Mouse (Mus musculus) limb, embryonic 14.5 days (tissue): Measurements from ENCODE around the gene E2f2. TPM values are rescaled to one million over a fixed set of nuclear protein-coding genes. Genes with fewer than 3 reads are reported as not detected.

Experiments used
- ATAC-seq: fragments of 200-750 bp; cut with Nextera tagmentation; 2 replicates; pipeline ENCODE4 v1.8.0; 2017; ENCODE audit warnings: low read depth, moderate number of reproducible peaks, moderate TSS enrichment; ENCODE audit not compliant: low FRiP score
- DNase-seq: peaks from one replicate; pipeline ENCODE4 v3.0.0-alpha.2; 2015; ENCODE audit warnings: low spot score
- H3K27ac ChIP-seq: fragments of 300-500 bp; sonication (generic); replicated peaks from 2 replicates; pipeline ENCODE4 v1.5.1; 2014; ENCODE audit warnings: low read depth, mild to moderate bottlenecking, low read length, moderate library complexity, mixed read lengths
- H3K27me3 ChIP-seq: fragments of 300-500 bp; sonication (generic); 2 replicates; pipeline ENCODE4 v1.6.1; 2014; ENCODE audit warnings: low read length, mixed read lengths; ENCODE audit not compliant: control insufficient read depth, insufficient read depth
- H3K36me3 ChIP-seq: fragments of 300-500 bp; sonication (generic); 2 replicates; pipeline ENCODE4 v1.6.1; 2014; ENCODE audit warnings: mild to moderate bottlenecking, low read length, moderate library complexity, mixed read lengths; ENCODE audit not compliant: control insufficient read depth, insufficient read depth
- H3K4me1 ChIP-seq: fragments of 300-500 bp; sonication (generic); 2 replicates; pipeline ENCODE4 v1.6.1; 2014; ENCODE audit warnings: antibody characterized with exemption, low read length, mixed read lengths; ENCODE audit not compliant: control insufficient read depth, insufficient read depth
- H3K4me2 ChIP-seq: fragments of 300-500 bp; sonication (generic); replicated peaks from 2 replicates; pipeline ENCODE4 v1.6.1; 2014; ENCODE audit warnings: low read depth, mild to moderate bottlenecking, low read length, moderate library complexity; ENCODE audit not compliant: severe bottlenecking
- H3K4me3 ChIP-seq: fragments of 300-500 bp; sonication (generic); replicated peaks from 2 replicates; pipeline ENCODE4 v1.5.1; 2014; ENCODE audit warnings: low read length
- H3K9ac ChIP-seq: fragments of 300-500 bp; sonication (generic); 2 replicates; pipeline ENCODE4 v1.6.1; 2014; ENCODE audit warnings: mild to moderate bottlenecking, low read depth, low read length, moderate library complexity; ENCODE audit not compliant: severe bottlenecking
- H3K9me3 ChIP-seq: fragments of 300-500 bp; sonication (generic); 2 replicates; pipeline ENCODE4 v1.6.1; 2016; ENCODE audit warnings: low read length; ENCODE audit not compliant: control insufficient read depth
- POLR2A ChIP-seq: fragments of 200-500 bp; IDR thresholded peaks from 2 replicates; pipeline ENCODE4 v1.8.0; 2012; ENCODE audit warnings: inconsistent platforms, mild to moderate bottlenecking, moderate library complexity, borderline replicate concordance; ENCODE audit not compliant: insufficient read depth, insufficient read length; ENCODE audit errors: extremely low read depth
- WGBS: fragments of 180-500 bp; shearing (Covaris S2); extraction: QIAGEN DNeasy Blood & Tissue Kit; methylation state at CpG from one replicate; pipeline ENCODE4 v1.1.7; 2014; 5-methylcytosine and 5-hydroxymethylcytosine counted together
- polyA plus RNA-seq, 2 experiments: library from polyadenylated mRNA; depleted of rRNA in 1 of 2; stranded (reverse) in 1 of 2; unstranded in 1 of 2; fragments of >200 nt; fragmentation: Nextera tagmentation in 1 of 2; extraction: Ambion mirVana in 1 of 2; gene quantifications; 2 replicates each; pipeline versions ENCODE4 v1.2.1 to v1.2.3; 2012 to 2014

E2f2 gene
- polyA plus RNA-seq, 2 experiments: 6.8 to 8.9 TPM

DNA sequence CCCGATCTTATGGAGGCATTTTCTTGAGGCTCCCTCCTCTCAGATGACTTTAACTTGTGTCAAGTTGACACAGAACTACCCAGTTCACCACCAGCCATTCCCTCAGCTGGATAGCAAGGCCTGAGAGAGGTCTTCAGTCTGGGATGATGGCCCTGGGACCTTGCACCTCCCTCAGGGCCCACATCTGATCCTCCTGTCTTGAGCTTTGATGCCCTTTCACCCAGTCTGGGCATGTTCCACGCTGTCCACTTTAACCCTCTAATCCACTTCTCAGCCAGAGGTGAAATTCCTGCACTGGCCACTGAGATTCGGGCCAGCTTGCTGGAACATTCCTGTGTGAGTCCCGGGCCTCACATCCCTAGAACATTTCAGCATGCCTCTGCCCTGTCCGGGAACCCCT, 46.2 kb upstream of the E2f2 start:
- no peaks in the 10 kb centered on the region for H3K4me1 ChIP-seq
- ATAC-seq (no peak), DNase-seq (no peak)
- H3K27me3 ChIP-seq: no peaks in the 10 kb centered on the region
- no peaks in the 10 kb centered on the region for H3K36me3 ChIP-seq
- no peak overlapping the region for H3K4me2 ChIP-seq
- no peak overlapping the region for H3K4me3 ChIP-seq
- WGBS: 73% methylated on average over 5 of the region's 5 CpGs
- H3K9me3 ChIP-seq: no peaks in the 10 kb centered on the region
- no peak overlapping the region for H3K9ac ChIP-seq
- no peak for TF ChIP-seq POLR2A
- H3K27ac ChIP-seq: no peak overlapping the region

DNA sequence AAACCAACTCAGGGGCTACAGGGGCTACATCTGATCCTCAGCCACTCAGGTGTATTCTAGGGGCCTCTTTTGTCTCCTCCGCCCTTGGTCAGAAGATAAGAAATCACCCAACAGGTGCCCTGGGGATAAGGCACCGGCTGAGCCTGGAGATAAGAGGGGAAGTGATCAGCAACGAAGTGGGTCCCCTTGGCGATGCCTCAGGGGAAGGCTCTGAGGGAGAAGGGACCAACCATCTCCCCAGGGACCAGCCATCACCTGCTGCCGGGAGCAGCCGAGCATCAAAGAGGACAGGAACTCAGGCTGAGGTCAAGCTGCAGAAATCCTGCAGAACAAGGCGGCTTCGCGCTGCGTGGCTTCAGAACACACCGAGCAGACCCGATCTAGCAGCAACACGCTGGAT, 44.5 kb upstream of the E2f2 start:
- no peak overlapping the region for H3K9ac ChIP-seq
- H3K4me2 ChIP-seq: no peak overlapping the region
- no peaks in the 10 kb centered on the region for H3K36me3 ChIP-seq
- DNase-seq (no peak), ATAC-seq (no peak)
- H3K27me3 ChIP-seq: no peaks in the 10 kb centered on the region
- H3K4me1 ChIP-seq: no peaks in the 10 kb centered on the region
- no peaks in the 10 kb centered on the region for H3K9me3 ChIP-seq
- no peak for TF ChIP-seq POLR2A
- H3K4me3 ChIP-seq: no peak overlapping the region
- 62% methylated on average over 13 of the region's 13 CpGs for WGBS
- H3K27ac ChIP-seq: no peak overlapping the region

DNA sequence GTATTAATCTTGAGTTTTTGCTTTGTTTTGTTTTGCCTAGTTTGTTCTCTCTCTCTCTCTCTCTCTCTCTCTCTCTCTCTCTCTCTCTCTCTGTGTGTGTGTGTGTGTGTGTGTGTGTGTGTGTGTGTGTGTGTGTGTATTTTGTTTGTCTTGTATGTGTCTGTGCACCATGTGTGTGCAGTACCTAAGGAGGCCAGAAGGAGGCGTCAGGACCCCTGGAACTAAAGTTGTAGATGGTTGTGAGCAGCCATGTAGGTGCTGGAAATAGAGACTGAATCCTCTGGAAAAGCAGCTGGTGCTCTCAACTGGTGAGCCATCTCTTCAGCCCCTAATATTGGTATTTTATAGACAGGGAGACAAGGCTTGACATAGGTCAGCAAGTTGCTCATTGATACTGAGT, 42.4 kb upstream of the E2f2 start:
- ATAC-seq: no peak
- no peak for TF ChIP-seq POLR2A

DNA sequence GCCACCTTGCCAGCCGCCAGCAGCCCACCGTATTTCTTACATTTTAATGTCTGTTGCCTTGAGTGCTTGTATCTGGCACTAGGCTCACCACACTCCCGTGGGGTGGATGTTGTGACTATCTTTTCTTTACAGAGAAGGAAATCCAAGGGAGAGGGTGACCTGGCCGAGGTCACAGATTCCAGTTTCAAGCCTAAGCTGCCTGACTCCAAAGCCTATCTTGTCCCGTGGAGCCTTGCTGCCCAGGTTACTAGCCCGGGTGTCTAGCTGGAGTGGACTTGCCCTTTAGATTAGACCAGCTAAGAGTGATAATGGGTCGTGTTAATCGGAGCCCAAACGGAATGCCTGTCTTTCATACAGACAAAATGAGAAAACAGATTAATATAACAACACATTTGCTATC, 38.4 kb upstream of the E2f2 start:
- Histone ChIP-seq H3K36me3 (no peaks in the 10 kb centered on the region), H3K9me3 (no peaks in the 10 kb centered on the region), H3K4me1 (peaks cover 33% of the 10 kb centered on the region), H3K9ac (peak overlapping the region; percentile 81), H3K27ac (peak overlapping the region; percentile 99), H3K4me3 (peak overlapping the region; percentile 38), H3K27me3 (no peaks in the 10 kb centered on the region), H3K4me2 (peak overlapping the region; percentile 85)
- TF ChIP-seq POLR2A: no peak
- WGBS: 33% methylated on average over 9 of the region's 9 CpGs
- no peak for DNase-seq
- no peak for ATAC-seq

More for the DNA sequence above, 42.4 kb upstream of the E2f2 start:
- no peak for DNase-seq
- WGBS: 72% methylated on average over 1 of the region's 1 CpGs
- no peak overlapping the region for H3K4me3 ChIP-seq
- H3K4me1 ChIP-seq: peaks cover 12% of the 10 kb centered on the region
- H3K9me3 ChIP-seq: no peaks in the 10 kb centered on the region
- no peak overlapping the region for H3K27ac ChIP-seq
- no peaks in the 10 kb centered on the region for H3K27me3 ChIP-seq
- no peak overlapping the region for H3K4me2 ChIP-seq
- no peaks in the 10 kb centered on the region for H3K36me3 ChIP-seq
- no peak overlapping the region for H3K9ac ChIP-seq

DNA sequence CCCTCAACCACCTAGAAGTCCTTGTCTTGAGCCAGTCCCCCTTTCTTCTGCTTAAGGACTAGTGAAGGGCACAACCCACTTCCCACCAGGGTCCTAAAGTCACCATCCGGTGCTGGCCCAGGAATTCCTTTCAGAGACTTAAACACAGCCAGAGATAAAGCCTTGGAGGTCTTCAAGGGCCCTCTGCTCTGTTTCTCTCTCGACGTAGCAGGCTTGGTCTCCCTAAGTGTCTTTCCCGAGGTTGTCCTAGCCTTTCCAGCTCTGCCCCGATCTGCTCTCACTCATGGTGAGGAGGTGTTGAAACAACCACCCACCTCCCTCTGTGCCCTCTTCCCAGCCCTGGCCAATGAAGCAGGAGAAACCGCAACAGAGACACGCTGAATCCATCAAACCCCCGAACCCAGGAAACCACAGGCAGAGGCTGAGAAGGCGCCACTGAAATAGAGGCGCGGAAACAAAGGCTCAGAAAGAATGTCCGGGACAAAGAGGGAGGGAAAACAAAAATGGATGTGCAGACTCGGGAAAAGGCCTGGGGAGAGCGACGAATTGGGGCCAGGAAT, 37.7 kb upstream of the E2f2 start:
- peak overlapping the region; percentile 99 for H3K27ac ChIP-seq
- H3K4me1 ChIP-seq: peaks cover 40% of the 10 kb centered on the region
- ATAC-seq (peak; percentile 27; the same call in 1 of the 2 replicates), DNase-seq (no peak)
- H3K4me3 ChIP-seq: peak overlapping the region; percentile 38
- H3K4me2 ChIP-seq: peak overlapping the region; percentile 85
- 1% methylated on average over 15 of the region's 15 CpGs for WGBS
- H3K27me3 ChIP-seq: no peaks in the 10 kb centered on the region
- H3K9me3 ChIP-seq: no peaks in the 10 kb centered on the region
- H3K9ac ChIP-seq: peak overlapping the region; percentile 81
- H3K36me3 ChIP-seq: no peaks in the 10 kb centered on the region
- peak; percentile 43; the same call in 1 of the 2 replicates for TF ChIP-seq POLR2A
